Mouse (Mus musculus) intestine, embryonic 16.5 days (tissue): Measurements from ENCODE around the gene Rpl4. TPM values are rescaled to one million over a fixed set of nuclear protein-coding genes. Genes with fewer than 3 reads are reported as not detected.
A peak's percentile ranks its signal among the peaks of the same experiment; 100 is the strongest.
"Not testable (repeated sequence)": the region's sequence is repeated elsewhere in the genome, so short reads cannot be mapped to it uniquely, and the experiment has no call there.

Source experiments
- ATAC-seq: fragments of 200-750 bp; cut with Nextera tagmentation; 2 replicates; pipeline ENCODE4 v1.8.0; 2017; ENCODE audit warnings: moderate TSS enrichment, moderate library complexity
- H3K27ac ChIP-seq: fragments of 300-500 bp; sonication (generic); 2 replicates; pipeline ENCODE4 v1.5.1; 2014; ENCODE audit warnings: mild to moderate bottlenecking, low read length
- H3K27me3 ChIP-seq: fragments of 300-500 bp; sonication (generic); replicated peaks from 2 replicates; pipeline ENCODE4 v1.6.1; 2014; ENCODE audit warnings: low read length, control low read depth, mixed read lengths; ENCODE audit not compliant: control insufficient read depth, insufficient read depth
- H3K36me3 ChIP-seq: fragments of 300-500 bp; sonication (generic); 2 replicates; pipeline ENCODE4 v1.6.1; 2014; ENCODE audit warnings: low read length, control low read depth; ENCODE audit not compliant: control insufficient read depth, insufficient read depth
- H3K4me1 ChIP-seq: fragments of 300-500 bp; sonication (generic); 2 replicates; pipeline ENCODE4 v1.6.1; 2014; ENCODE audit warnings: low read length, control low read depth, mixed read lengths; ENCODE audit not compliant: control insufficient read depth, insufficient read depth
- H3K4me2 ChIP-seq: fragments of 300-500 bp; sonication (generic); 2 replicates; pipeline ENCODE4 v1.6.1; 2014; ENCODE audit warnings: low read depth, low read length, control low read depth
- H3K4me3 ChIP-seq: fragments of 300-500 bp; sonication (generic); 2 replicates; pipeline ENCODE4 v1.5.1; 2014; ENCODE audit warnings: mild to moderate bottlenecking, low read length
- H3K9ac ChIP-seq: fragments of 300-500 bp; sonication (generic); 2 replicates; pipeline ENCODE4 v1.6.1; 2014; ENCODE audit warnings: low read depth, low read length
- H3K9me3 ChIP-seq: fragments of 300-500 bp; sonication (generic); 2 replicates; pipeline ENCODE4 v1.6.1; 2016; ENCODE audit warnings: low read length, control low read depth; ENCODE audit not compliant: control insufficient read depth
- WGBS: fragments of 180-500 bp; shearing (Covaris S2); extraction: QIAGEN DNeasy Blood & Tissue Kit; methylation state at CpG from one replicate; pipeline ENCODE4 v1.1.7; 2014; 5-methylcytosine and 5-hydroxymethylcytosine counted together
- polyA plus RNA-seq: library from polyadenylated mRNA; unstranded; fragments of >200 nt; fragmentation: Nextera tagmentation; extraction: Ambion mirVana; gene quantifications from 2 replicates; pipeline ENCODE4 v1.2.1, GENCODE M21; 2015

Gene Rpl4
- 1,062 and 1,181 TPM in 2 replicates for polyA plus RNA-seq

DNA sequence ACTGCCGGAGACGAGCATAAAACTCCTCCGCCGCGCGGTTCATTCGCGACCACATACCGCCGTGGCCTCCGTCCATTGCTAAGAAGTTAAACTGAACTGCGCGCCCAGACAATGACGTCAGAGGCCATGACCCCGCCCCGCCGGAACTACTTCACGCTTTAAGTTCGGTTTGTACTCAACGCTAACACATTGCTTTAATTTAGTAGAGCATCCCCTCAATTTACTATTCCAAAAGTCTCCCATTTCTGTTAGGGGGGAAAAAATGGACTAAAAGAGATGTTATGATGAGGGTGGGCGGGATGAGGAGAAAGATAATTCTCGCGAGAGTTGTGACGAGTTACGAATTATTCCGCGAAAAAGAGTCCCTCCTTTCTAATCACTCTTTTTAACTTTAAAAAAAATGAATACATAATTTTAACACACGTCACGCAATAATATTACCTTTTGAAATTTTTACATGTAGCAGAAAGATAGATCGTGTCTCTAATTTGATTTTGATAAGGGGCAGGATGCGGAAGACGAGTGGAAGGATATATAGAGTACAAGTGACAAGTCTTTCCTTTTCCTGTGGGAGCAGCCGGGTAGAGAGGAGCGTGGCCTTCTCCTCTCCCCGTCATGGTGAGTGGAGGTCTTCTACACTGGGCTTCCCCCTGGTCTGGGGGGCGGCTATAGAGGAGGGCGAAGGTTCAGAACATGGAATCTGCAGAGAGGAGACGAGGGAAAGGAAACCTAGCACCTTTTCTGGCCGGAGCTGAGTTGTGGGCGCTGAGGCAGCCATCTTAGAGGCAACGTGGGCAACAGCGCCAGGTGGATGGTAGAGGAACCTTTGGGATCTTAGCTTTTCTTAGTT is at the start of gene Rpl4, which contains the start of gene Zwilch:
Rpl4 (plus strand) TSS at position 560 of the 850 bp plus-strand sequence.
Zwilch (minus strand) TSS at position 289 of the 850 bp plus-strand sequence.
- under 1% methylated on average over 42 of the region's 42 CpGs for WGBS
- H3K4me1 ChIP-seq = peaks cover 18% of the 10 kb centered on the region; the same call in 1 of the 2 replicates

DNA sequence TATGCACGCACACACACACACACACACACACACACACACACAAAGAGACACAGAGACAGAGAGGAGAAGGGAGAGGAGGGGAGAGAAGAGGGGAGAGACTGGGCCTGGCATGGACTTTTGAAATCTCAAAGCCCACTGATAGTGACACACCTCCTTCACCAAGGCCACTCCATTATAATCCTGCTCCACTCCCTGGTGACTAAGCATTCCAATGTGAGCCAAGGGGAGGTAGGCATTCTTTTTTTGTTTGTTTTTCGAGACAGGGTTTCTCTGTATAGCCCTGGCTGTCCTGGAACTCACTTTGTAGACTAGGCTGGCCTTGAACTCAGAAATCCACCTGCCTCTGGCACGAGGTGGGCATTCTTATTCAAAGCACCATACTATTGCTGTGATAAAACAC is 48.3 kb upstream of the Rpl4 start:
- 0 out of 2 replicates have a peak overlapping the region, but pooled peaks have one; percentile 28 for H3K27ac ChIP-seq

More for the DNA sequence above, at the start of gene Rpl4, which contains the start of gene Zwilch:
- peak; percentile 83 for ATAC-seq
- Histone ChIP-seq H3K9ac (peak within 1 kb of the TSS; percentile 84), H3K27me3 (no peaks in the 10 kb centered on the region), H3K27ac (peak within 1 kb of the TSS; percentile 89), H3K36me3 (peaks cover 16% of the 10 kb centered on the region), H3K9me3 (no peaks in the 10 kb centered on the region), H3K4me2 (peak within 1 kb of the TSS; percentile 76), H3K4me3 (peak within 1 kb of the TSS; percentile 66)

GRCm38 (mm10) chr9:64125307-64125706 is 47.9 kb upstream of the Rpl4 start:
- 63% methylated on average over 3 of the region's 3 CpGs for WGBS
- Histone ChIP-seq H3K4me1 (peaks cover 11% of the 10 kb centered on the region), H3K27ac (0 out of 2 replicates have a peak overlapping the region, but pooled peaks have one; percentile 28), H3K27me3 (no peaks in the 10 kb centered on the region), H3K36me3 (no peaks in the 10 kb centered on the region), H3K9ac (no peak overlapping the region), H3K4me2 (no peak overlapping the region), H3K9me3 (no peaks in the 10 kb centered on the region), H3K4me3 (no peak overlapping the region)
- peak; percentile 9; the same call in 1 of the 2 replicates for ATAC-seq

More for the DNA sequence above, 48.3 kb upstream of the Rpl4 start:
- H3K4me2 ChIP-seq, H3K9ac ChIP-seq, H3K27me3 ChIP-seq, H3K4me3 ChIP-seq, H3K9me3 ChIP-seq, H3K36me3 ChIP-seq: not testable (repeated sequence)
- H3K4me1 ChIP-seq = peaks cover 11% of the 10 kb centered on the region
- WGBS = 65% methylated on average over 3 of the region's 3 CpGs
- peak; percentile 45 for ATAC-seq

GRCm38 (mm10) chr9:64126121-64126520 is 47.1 kb upstream of the Rpl4 start:
- H3K4me2 ChIP-seq = no peak overlapping the region
- no peak for ATAC-seq
- no peak overlapping the region for H3K9ac ChIP-seq
- no peaks in the 10 kb centered on the region for H3K27me3 ChIP-seq
- no peak overlapping the region for H3K4me3 ChIP-seq
- peaks cover 11% of the 10 kb centered on the region for H3K4me1 ChIP-seq
- no peaks in the 10 kb centered on the region for H3K36me3 ChIP-seq
- no peaks in the 10 kb centered on the region for H3K9me3 ChIP-seq
- 62% methylated on average over 12 of the region's 12 CpGs for WGBS
- no peak overlapping the region for H3K27ac ChIP-seq

DNA sequence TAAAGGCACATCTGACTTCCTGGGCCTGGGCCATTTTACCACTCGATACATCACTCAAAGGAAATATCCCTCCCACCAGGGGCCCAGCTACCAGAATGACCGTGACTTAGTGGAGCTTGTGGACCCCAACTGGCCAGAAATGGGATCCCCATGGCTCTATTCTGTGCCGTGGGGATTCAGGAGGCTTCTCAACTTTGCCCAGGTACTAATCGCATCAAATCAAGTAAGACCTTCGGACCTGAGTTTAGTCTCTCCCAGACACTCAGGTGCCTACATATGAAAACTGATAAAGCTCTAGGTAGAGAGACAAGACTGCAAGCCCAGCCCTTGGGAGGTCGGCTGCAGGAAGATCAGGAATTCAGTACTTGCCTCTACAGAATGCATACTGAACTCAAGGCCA is 41.6 kb upstream of the Rpl4 start:
- 73% methylated on average over 6 of the region's 6 CpGs for WGBS
- H3K4me2 ChIP-seq = no peak overlapping the region
- peak; percentile 80 for ATAC-seq

DNA sequence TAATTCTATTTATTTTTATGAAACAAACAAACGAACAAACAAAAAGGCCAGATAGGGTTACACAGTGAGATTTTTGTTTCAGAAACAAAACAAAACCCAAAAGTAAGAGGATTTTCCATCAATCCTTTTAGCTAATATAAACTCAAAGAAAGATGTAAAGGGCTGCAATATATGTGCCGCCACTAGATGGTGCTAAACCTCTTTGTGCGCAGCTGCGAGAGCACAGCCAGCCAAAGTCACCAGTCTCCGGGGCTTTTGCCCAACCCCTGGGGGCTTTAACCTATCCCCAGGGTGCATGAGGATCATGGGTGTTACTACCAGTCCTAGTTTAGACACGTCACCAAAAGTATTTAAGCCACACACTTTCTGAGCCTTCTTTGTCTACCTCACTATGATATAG is 34.3 kb upstream of the Rpl4 start:
- H3K4me1 ChIP-seq, H3K36me3 ChIP-seq, H3K4me3 ChIP-seq, H3K9me3 ChIP-seq, H3K27ac ChIP-seq, H3K9ac ChIP-seq, H3K27me3 ChIP-seq, H3K4me2 ChIP-seq, ATAC-seq: not testable (repeated sequence)
- 4% methylated on average over 6 of the region's 6 CpGs for WGBS

More for the DNA sequence above, 41.6 kb upstream of the Rpl4 start:
- Histone ChIP-seq H3K4me1 (no peaks in the 10 kb centered on the region), H3K27me3 (no peaks in the 10 kb centered on the region), H3K9ac (no peak overlapping the region), H3K36me3 (no peaks in the 10 kb centered on the region), H3K27ac (peak overlapping the region; percentile 38), H3K9me3 (no peaks in the 10 kb centered on the region), H3K4me3 (no peak overlapping the region)

DNA sequence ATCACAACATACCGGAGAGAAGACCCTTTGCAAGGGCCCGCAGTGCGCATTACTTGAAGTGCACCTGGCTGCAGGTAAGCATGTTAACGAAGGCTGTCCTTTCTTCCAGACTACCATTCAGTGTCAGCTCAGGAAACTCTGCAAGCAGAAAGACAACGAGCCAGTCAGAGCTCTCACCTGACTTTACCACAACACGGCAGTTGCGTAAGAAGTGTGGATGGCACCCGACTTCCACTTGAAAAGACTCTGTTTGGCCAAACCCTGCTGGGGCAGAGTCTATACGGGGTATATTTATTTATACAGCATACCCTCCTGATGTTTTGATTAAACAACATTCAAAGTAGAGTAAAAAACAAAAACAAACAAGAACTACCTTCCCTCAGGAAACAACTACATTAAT is 33.3 kb upstream of the Rpl4 start:
- H3K4me1 ChIP-seq = no peaks in the 10 kb centered on the region
- no peak for ATAC-seq
- no peaks in the 10 kb centered on the region for H3K9me3 ChIP-seq
- H3K27ac ChIP-seq = no peak overlapping the region
- H3K27me3 ChIP-seq = no peaks in the 10 kb centered on the region
- H3K4me2 ChIP-seq = no peak overlapping the region
- H3K4me3 ChIP-seq = no peak overlapping the region
- WGBS = 87% methylated on average over 9 of the region's 9 CpGs
- H3K9ac ChIP-seq = no peak overlapping the region
- peaks cover 3% of the 10 kb centered on the region; the same call in 1 of the 2 replicates for H3K36me3 ChIP-seq

GRCm38 (mm10) chr9:64156641-64157040 is 16.5 kb upstream of the Rpl4 start:
- Histone ChIP-seq H3K36me3 (0 out of 2 replicates have a peak, but pooled peaks cover 8% of the 10 kb centered on the region), H3K9ac (no peak overlapping the region), H3K4me2 (no peak overlapping the region), H3K27ac (no peak overlapping the region), H3K4me3 (no peak overlapping the region), H3K9me3 (no peaks in the 10 kb centered on the region), H3K4me1 (no peaks in the 10 kb centered on the region), H3K27me3 (no peaks in the 10 kb centered on the region)
- WGBS = 76% methylated on average over 1 of the region's 1 CpGs
- no peak for ATAC-seq

- Histone ChIP-seq H3K4me2 (no peak overlapping the region), H3K27ac (no peak overlapping the region), H3K9ac (no peak overlapping the region), H3K36me3 (peaks cover 4% of the 10 kb centered on the region; the same call in 1 of the 2 replicates), H3K27me3 (no peaks in the 10 kb centered on the region), H3K9me3 (no peaks in the 10 kb centered on the region), H3K4me1 (no peaks in the 10 kb centered on the region), H3K4me3 (no peak overlapping the region)
- ATAC-seq = no peak
- WGBS = 91% methylated on average over 5 of the region's 5 CpGs
Observed at GRCm38 (mm10) chr9:64160471-64160870, 12.7 kb upstream of the Rpl4 start.
